In the genomic region with DNA sequence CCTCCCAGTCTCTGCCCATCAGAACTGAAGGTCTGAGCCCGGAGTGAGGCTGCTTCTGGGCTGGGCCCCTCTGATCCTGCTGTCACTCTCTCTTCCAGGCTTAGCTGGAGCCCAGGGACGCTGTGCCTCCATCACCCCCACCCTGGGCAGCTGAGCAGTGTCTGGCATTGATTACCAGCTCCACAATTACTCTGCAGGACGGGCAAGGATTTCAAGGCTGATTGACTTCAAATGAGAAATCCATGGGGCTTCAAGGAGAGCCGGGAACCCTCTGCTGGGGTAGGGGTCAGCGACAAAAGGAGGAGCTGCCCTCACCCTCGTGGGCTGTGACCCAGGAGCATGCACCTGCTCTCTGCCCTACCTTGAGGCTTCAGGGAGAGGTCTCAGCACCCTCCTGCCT, we compare ENCODE assay signal across 24 mouse cellular contexts.
"Had no signal": no experiment of that assay in that cellular context is flagged by ENCODE, and none has a peak within 500 bp of the region (broad histone marks: within the 10 kb centered on the region; RNA-seq: fewer than 3 reads in every experiment).

No protein-coding gene starts in this region.

- H3K4me3 ChIP-seq: layer of hippocampus, adult 2 months; limb, embryonic 10.5 days; limb, embryonic 13.5 days; liver, embryonic 12.5 days; liver, embryonic 15.5 days; lung, embryonic 15.5 days; megakaryocyte, embryonic 14.5 days; myocyte; neural tube, embryonic 13.5 days; stomach, embryonic 15.5 days had no signal

- H3K4me1 ChIP-seq: liver, embryonic 12.5 days; liver, embryonic 15.5 days; lung, embryonic 15.5 days; megakaryocyte, embryonic 14.5 days; stomach, embryonic 15.5 days had no signal

- H3K9ac ChIP-seq: limb, embryonic 13.5 days; liver, embryonic 12.5 days; liver, embryonic 15.5 days; lung, embryonic 15.5 days; neural tube, embryonic 13.5 days; stomach, embryonic 15.5 days had no signal

- H3K27ac ChIP-seq: kidney, postnatal 0 days; layer of hippocampus, adult 2 months; limb, embryonic 10.5 days; limb, embryonic 13.5 days; liver, embryonic 12.5 days; liver, embryonic 15.5 days; lung, embryonic 15.5 days; neural tube, embryonic 13.5 days; stomach, embryonic 15.5 days had no signal

- H3K4me2 ChIP-seq: limb, embryonic 13.5 days; liver, embryonic 12.5 days; liver, embryonic 15.5 days; lung, embryonic 15.5 days; midbrain, embryonic 11.5 days; neural tube, embryonic 13.5 days; stomach, embryonic 15.5 days had no signal

- H3K36me3 ChIP-seq: limb, embryonic 10.5 days; limb, embryonic 13.5 days; liver, embryonic 12.5 days; liver, embryonic 15.5 days; lung, embryonic 15.5 days; neural tube, embryonic 13.5 days; stomach, embryonic 15.5 days had no signal

- ATAC-seq: liver, embryonic 12.5 days had no signal

- H3K9me3 ChIP-seq: limb, embryonic 10.5 days; limb, embryonic 13.5 days; liver, embryonic 12.5 days; liver, embryonic 15.5 days; lung, embryonic 15.5 days; megakaryocyte, embryonic 14.5 days; neural tube, embryonic 13.5 days; stomach, embryonic 15.5 days had no signal

- DNase-seq: kidney, adult 2 months; kidney, postnatal 25 days; layer of hippocampus, adult 9-11 months; liver; lung, adult 18-20 months; lung, postnatal 10 days; lung, postnatal 36 days; midbrain, embryonic 14.5 days; right cerebral cortex, adult 18-20 months; right cerebral cortex, postnatal 14 days; spleen, adult 18-20 months; thymus, postnatal 25 days had no signal
